Mouse (Mus musculus) myocyte (in vitro differentiated cells): ENCODE measurements around the gene Sh3pxd2a.

ENCODE experiments used
- CEBPB ChIP-seq: IDR thresholded peaks from 2 replicates; pipeline ENCODE4 v1.6.1; 2011; ENCODE audit warnings: mild to moderate bottlenecking, moderate library complexity; ENCODE audit not compliant: poor library complexity, insufficient read depth, severe bottlenecking
- E2F4 ChIP-seq: IDR thresholded peaks from one replicate; pipeline ENCODE4 v1.6.1; 2011; ENCODE audit warnings: mild to moderate bottlenecking, control low read depth, moderate library complexity; ENCODE audit not compliant: insufficient read depth
- MAX ChIP-seq: IDR thresholded peaks from one replicate; pipeline ENCODE4 v1.6.1; 2011; ENCODE audit warnings: low read depth, mild to moderate bottlenecking, control low read depth
- MYOD1 ChIP-seq, 3 experiments: IDR thresholded peaks; one replicate each; pipeline ENCODE4 v1.6.1; 2011; ENCODE audit warnings: control low read depth in 2 of 3, low read depth in 2 of 3, mild to moderate bottlenecking in 2 of 3, moderate library complexity in 1 of 3; ENCODE audit not compliant: insufficient read length in 2 of 3, control insufficient read depth in 1 of 3
- MYOG ChIP-seq, 3 experiments: IDR thresholded peaks; one replicate each; pipeline ENCODE4 v1.6.1; 2011; ENCODE audit warnings: control low read depth in 2 of 3, low read depth in 2 of 3, mild to moderate bottlenecking in 2 of 3; ENCODE audit not compliant: insufficient read length in 2 of 3, control insufficient read depth in 1 of 3, insufficient read depth in 1 of 3
- POLR2A ChIP-seq: IDR thresholded peaks from one replicate; pipeline ENCODE4 v1.6.1; 2011; ENCODE audit warnings: low read depth, mild to moderate bottlenecking, control low read depth, moderate library complexity; ENCODE audit not compliant: insufficient read length
- REST ChIP-seq: IDR thresholded peaks from one replicate; pipeline ENCODE4 v1.6.1; 2011; ENCODE audit warnings: mild to moderate bottlenecking, control low read depth, moderate library complexity; ENCODE audit not compliant: insufficient read depth, insufficient read length
- SRF ChIP-seq: IDR thresholded peaks from one replicate; pipeline ENCODE4 v1.6.1; 2011; ENCODE audit warnings: low read depth; ENCODE audit not compliant: control insufficient read depth, insufficient read length

GRCm38 (mm10) chr19:47282688-47283215 lies 181.4 kb downstream of the Sh3pxd2a start:
- TF ChIP-seq MYOD1 (IDR thresholded peaks at IDR 0.05; ENCODE audit: control insufficient read depth in 1 of 3, insufficient read length in 2 of 3, low read depth in 2 of 3) (peak in 1 of 3 experiments; percentile 76), E2F4 (no peak), SRF (no peak), POLR2A (peak; percentile 14), REST (no peak), MYOG (IDR thresholded peaks at IDR 0.05; ENCODE audit: control insufficient read depth in 1 of 3, insufficient read depth in 1 of 3, insufficient read length in 2 of 3, low read depth in 2 of 3) (peak in 2 of 3 experiments; percentile 26 to 74), MAX (no peak), CEBPB (no peak)
